Mouse (Mus musculus) bone marrow macrophage, adult 2 months (primary cell): ENCODE results near the gene Rcc1l. TPM values are rescaled to one million over a fixed set of nuclear protein-coding genes. Genes with fewer than 3 reads are reported as not detected.

Source experiments
- H3K27ac ChIP-seq: 2 replicates; pipeline ENCODE4 v1.5.1; 2012; ENCODE audit warnings: low read depth, low read length; ENCODE audit not compliant: insufficient read depth
- H3K4me1 ChIP-seq: 2 replicates; pipeline ENCODE4 v1.6.1; 2012; ENCODE audit warnings: low read length; ENCODE audit not compliant: control insufficient read depth, insufficient read depth
- H3K4me3 ChIP-seq: 2 replicates; pipeline ENCODE4 v1.5.1; 2012; ENCODE audit warnings: mild to moderate bottlenecking, low read length, moderate library complexity; ENCODE audit not compliant: insufficient read depth
- CTCF ChIP-seq: IDR thresholded peaks from 2 replicates; pipeline ENCODE4 v1.5.1; 2012; ENCODE audit warnings: low read depth, mild to moderate bottlenecking, low read length, moderate library complexity
- POLR2A ChIP-seq: IDR thresholded peaks from 2 replicates; pipeline ENCODE4 v1.6.1; 2012; ENCODE audit warnings: mild to moderate bottlenecking, low read depth, low read length, borderline replicate concordance
- polyA plus RNA-seq: library from polyadenylated mRNA; stranded (reverse); fragments of >200 nt; gene quantifications from 2 replicates; pipeline ENCODE4 v1.2.4, GENCODE M21; 2012; ENCODE audit not compliant: missing spikeins, insufficient read depth, insufficient read length

Gene Rcc1l
- 4.9 and 5.8 TPM in 2 replicates for polyA plus RNA-seq

- peak within 1 kb of the TSS; percentile 70 for H3K27ac ChIP-seq
- H3K4me1 ChIP-seq, result peaks cover 4% of the 10 kb centered on the region
- TF ChIP-seq CTCF (no peak), POLR2A (no peak)
- peak within 1 kb of the TSS; percentile 85 for H3K4me3 ChIP-seq
These were observed at the start of gene Rcc1l for GRCm38 (mm10) chr5:134176169-134176881. TSS of gene Rcc1l (minus strand) at chr5:134176774.

GRCm38 (mm10) chr5:134225110-134225901, 48.7 kb upstream of the Rcc1l start:
- peaks cover 15% of the 10 kb centered on the region for H3K4me1 ChIP-seq
- H3K27ac ChIP-seq, result no peak overlapping the region
- no peak for TF ChIP-seq CTCF
- no peak for TF ChIP-seq POLR2A
- H3K4me3 ChIP-seq, result no peak overlapping the region

- H3K4me3 ChIP-seq, result no peak overlapping the region
These were observed 45.2 kb upstream of the Rcc1l start for GRCm38 (mm10) chr5:134221708-134222150.

GRCm38 (mm10) chr5:134221278-134221677, 44.7 kb upstream of the Rcc1l start:
- H3K4me3 ChIP-seq, result no peak overlapping the region
- no peak overlapping the region for H3K27ac ChIP-seq
- peaks cover 3% of the 10 kb centered on the region; the same call in 1 of the 2 replicates for H3K4me1 ChIP-seq
- TF ChIP-seq POLR2A, result no peak
- TF ChIP-seq CTCF, result no peak

More at GRCm38 (mm10) chr5:134221708-134222150, 45.2 kb upstream of the Rcc1l start:
- H3K4me1 ChIP-seq, result peaks cover 3% of the 10 kb centered on the region; the same call in 1 of the 2 replicates
- no peak for TF ChIP-seq POLR2A
- TF ChIP-seq CTCF, result no peak
- H3K27ac ChIP-seq, result no peak overlapping the region

- no peak for TF ChIP-seq POLR2A
- H3K27ac ChIP-seq, result no peak overlapping the region
- H3K4me3 ChIP-seq, result no peak overlapping the region
- H3K4me1 ChIP-seq, result peaks cover 18% of the 10 kb centered on the region
These were observed 41.3 kb upstream of the Rcc1l start for GRCm38 (mm10) chr5:134217900-134218299.

- H3K27ac ChIP-seq, result peak overlapping the region; percentile 76
- peaks cover 18% of the 10 kb centered on the region for H3K4me1 ChIP-seq
- H3K4me3 ChIP-seq, result no peak overlapping the region
- TF ChIP-seq CTCF (no peak), POLR2A (no peak)
These were observed 37.6 kb upstream of the Rcc1l start for GRCm38 (mm10) chr5:134214021-134214806.

- TF ChIP-seq CTCF (no peak), POLR2A (no peak)
- H3K4me1 ChIP-seq, result peaks cover 14% of the 10 kb centered on the region
- no peak overlapping the region for H3K27ac ChIP-seq
- no peak overlapping the region for H3K4me3 ChIP-seq
These were observed 33.5 kb upstream of the Rcc1l start for GRCm38 (mm10) chr5:134209931-134210554.

GRCm38 (mm10) chr5:134206721-134207120, 30.1 kb upstream of the Rcc1l start:
- no peak overlapping the region for H3K27ac ChIP-seq
- no peak for TF ChIP-seq POLR2A
- H3K4me3 ChIP-seq, result no peak overlapping the region
- no peaks in the 10 kb centered on the region for H3K4me1 ChIP-seq

GRCm38 (mm10) chr5:134193664-134194063, 17.1 kb upstream of the Rcc1l start:
- no peak overlapping the region for H3K4me3 ChIP-seq
- H3K4me1 ChIP-seq, result peaks cover 7% of the 10 kb centered on the region
- no peak overlapping the region for H3K27ac ChIP-seq
- TF ChIP-seq CTCF, result no peak
- no peak for TF ChIP-seq POLR2A
